Mouse (Mus musculus) megakaryocyte, embryonic 14.5 days (primary cell): ENCODE results near the gene Dcaf8. TPM values are rescaled to one million over a fixed set of nuclear protein-coding genes. Genes with fewer than 3 reads are reported as not detected.

ENCODE experiments used
- H3K27me3 ChIP-seq: replicated peaks from 2 replicates; pipeline ENCODE3; 2012; ENCODE audit warnings: inconsistent platforms
- H3K36me3 ChIP-seq: replicated peaks from 2 replicates; pipeline ENCODE3; 2012; ENCODE audit warnings: low read length, inconsistent platforms, mixed read lengths
- H3K4me1 ChIP-seq: 2 replicates; pipeline ENCODE4 v1.6.1; 2012; ENCODE audit warnings: inconsistent platforms
- H3K4me3 ChIP-seq: replicated peaks from 2 replicates; pipeline ENCODE3; 2012; ENCODE audit warnings: moderate library complexity, mild to moderate bottlenecking, inconsistent platforms
- H3K9me3 ChIP-seq: 2 replicates; pipeline ENCODE4 v1.6.1; 2012; ENCODE audit warnings: inconsistent platforms
- FLI1 ChIP-seq: IDR thresholded peaks from 2 replicates; pipeline ENCODE4 v1.6.1; 2012; ENCODE audit warnings: low read length, inconsistent platforms, mixed read lengths
- GATA1 ChIP-seq: IDR thresholded peaks from 3 replicates; pipeline ENCODE4 v1.6.1; 2012; ENCODE audit warnings: mixed read lengths, low read length, inconsistent platforms, borderline replicate concordance
- polyA plus RNA-seq: library from polyadenylated mRNA; stranded (reverse); fragments of >175 nt; gene quantifications from 2 replicates; pipeline ENCODE4 v1.2.3, GENCODE M21; 2012; ENCODE audit warnings: low replicate concordance; ENCODE audit not compliant: insufficient read depth

Dcaf8 gene
- polyA plus RNA-seq, 1 experiment = 34.6 TPM

- no peaks in the 10 kb centered on the region for H3K27me3 ChIP-seq
- TF ChIP-seq FLI1 (no peak), GATA1 (no peak)
- peaks cover 54% of the 10 kb centered on the region for H3K36me3 ChIP-seq
Measured at GRCm38 (mm10) chr1:172126376-172127347, 21.2 kb upstream of the Dcaf8 start, which contains the start of gene Pex19. Pex19 (plus strand) TSS chr1:172126755.

GRCm38 (mm10) chr1:172127487-172127886 lies 20.4 kb upstream of the Dcaf8 start:
- peak overlapping the region; percentile 95 for H3K4me3 ChIP-seq
- no peaks in the 10 kb centered on the region for H3K9me3 ChIP-seq
- H3K4me1 ChIP-seq = peaks cover 22% of the 10 kb centered on the region
- no peaks in the 10 kb centered on the region for H3K27me3 ChIP-seq
- H3K36me3 ChIP-seq = peaks cover 54% of the 10 kb centered on the region
- TF ChIP-seq GATA1 (no peak), FLI1 (no peak)

More at GRCm38 (mm10) chr1:172126376-172127347, 21.2 kb upstream of the Dcaf8 start, which contains the start of gene Pex19:
- peak within 1 kb of the TSS; percentile 95 for H3K4me3 ChIP-seq
- peaks cover 22% of the 10 kb centered on the region for H3K4me1 ChIP-seq
- no peaks in the 10 kb centered on the region for H3K9me3 ChIP-seq

- H3K4me3 ChIP-seq = peak overlapping the region; percentile 5
Measured at GRCm38 (mm10) chr1:172128563-172128962, 19.3 kb upstream of the Dcaf8 start.

GRCm38 (mm10) chr1:172129108-172129507 lies 18.8 kb upstream of the Dcaf8 start:
- no peak for TF ChIP-seq GATA1
- no peak for TF ChIP-seq FLI1
- Histone ChIP-seq H3K4me3 (no peak overlapping the region), H3K4me1 (peaks cover 26% of the 10 kb centered on the region), H3K9me3 (no peaks in the 10 kb centered on the region), H3K27me3 (no peaks in the 10 kb centered on the region), H3K36me3 (peaks cover 55% of the 10 kb centered on the region)

More at GRCm38 (mm10) chr1:172128563-172128962, 19.3 kb upstream of the Dcaf8 start:
- Histone ChIP-seq H3K9me3 (no peaks in the 10 kb centered on the region), H3K27me3 (no peaks in the 10 kb centered on the region), H3K36me3 (peaks cover 53% of the 10 kb centered on the region), H3K4me1 (peaks cover 26% of the 10 kb centered on the region)
- no peak for TF ChIP-seq GATA1
- no peak for TF ChIP-seq FLI1

- H3K4me3 ChIP-seq = no peak overlapping the region
- H3K27me3 ChIP-seq = no peaks in the 10 kb centered on the region
- TF ChIP-seq GATA1 (no peak), FLI1 (no peak)
- H3K9me3 ChIP-seq = no peaks in the 10 kb centered on the region
- peaks cover 26% of the 10 kb centered on the region for H3K4me1 ChIP-seq
- peaks cover 62% of the 10 kb centered on the region for H3K36me3 ChIP-seq
Measured at GRCm38 (mm10) chr1:172129780-172130179, 18.1 kb upstream of the Dcaf8 start.

- TF ChIP-seq GATA1 (no peak), FLI1 (no peak)
- H3K36me3 ChIP-seq = peaks cover 78% of the 10 kb centered on the region
- peaks cover 20% of the 10 kb centered on the region for H3K4me1 ChIP-seq
Measured at GRCm38 (mm10) chr1:172132319-172132718, 15.6 kb upstream of the Dcaf8 start.

GRCm38 (mm10) chr1:172133535-172133934 lies 14.3 kb upstream of the Dcaf8 start:
- peaks cover 12% of the 10 kb centered on the region for H3K4me1 ChIP-seq
- no peaks in the 10 kb centered on the region for H3K9me3 ChIP-seq
- TF ChIP-seq FLI1 = no peak
- no peak for TF ChIP-seq GATA1
- H3K4me3 ChIP-seq = no peak overlapping the region
- H3K27me3 ChIP-seq = no peaks in the 10 kb centered on the region
- peaks cover 74% of the 10 kb centered on the region for H3K36me3 ChIP-seq

More at GRCm38 (mm10) chr1:172132319-172132718, 15.6 kb upstream of the Dcaf8 start:
- H3K9me3 ChIP-seq = no peaks in the 10 kb centered on the region
- no peaks in the 10 kb centered on the region for H3K27me3 ChIP-seq
- H3K4me3 ChIP-seq = no peak overlapping the region

- Histone ChIP-seq H3K4me1 (peaks cover 7% of the 10 kb centered on the region), H3K9me3 (no peaks in the 10 kb centered on the region), H3K4me3 (no peak overlapping the region), H3K36me3 (peaks cover 69% of the 10 kb centered on the region), H3K27me3 (no peaks in the 10 kb centered on the region)
- no peak for TF ChIP-seq GATA1
Measured at GRCm38 (mm10) chr1:172134072-172134471, 13.8 kb upstream of the Dcaf8 start.

- H3K27me3 ChIP-seq = no peaks in the 10 kb centered on the region
- no peaks in the 10 kb centered on the region for H3K9me3 ChIP-seq
- TF ChIP-seq GATA1 (no peak), FLI1 (no peak)
- no peak overlapping the region for H3K4me3 ChIP-seq
- H3K36me3 ChIP-seq = peaks cover 12% of the 10 kb centered on the region
- peaks cover 13% of the 10 kb centered on the region for H3K4me1 ChIP-seq
Measured at GRCm38 (mm10) chr1:172140160-172140559, 7.7 kb upstream of the Dcaf8 start.

GRCm38 (mm10) chr1:172140825-172141224 lies 7.1 kb upstream of the Dcaf8 start:
- no peak for TF ChIP-seq GATA1
- no peak for TF ChIP-seq FLI1
- Histone ChIP-seq H3K27me3 (no peaks in the 10 kb centered on the region), H3K4me3 (no peak overlapping the region), H3K4me1 (peaks cover 15% of the 10 kb centered on the region), H3K9me3 (no peaks in the 10 kb centered on the region), H3K36me3 (peaks cover 7% of the 10 kb centered on the region)
